Mouse (Mus musculus): Measurements from ENCODE around the gene Plagl2. TPM values are rescaled to one million over a fixed set of nuclear protein-coding genes. Genes with fewer than 3 reads are reported as not detected.

Gene Plagl2
- total RNA-seq, 2 experiments from 2014 or later, result 7.2 to 45.0 TPM

GRCm38 (mm10) chr2:153199114-153199513, 42.1 kb downstream of the Plagl2 start:
- peak; percentile 91 for ATAC-seq (replicated peaks; ENCODE audit: poor library complexity, severe bottlenecking)

GRCm38 (mm10) chr2:153198485-153198884, 42.7 kb downstream of the Plagl2 start:
- ATAC-seq (replicated peaks; ENCODE audit: poor library complexity, severe bottlenecking), result peak; percentile 76

DNA sequence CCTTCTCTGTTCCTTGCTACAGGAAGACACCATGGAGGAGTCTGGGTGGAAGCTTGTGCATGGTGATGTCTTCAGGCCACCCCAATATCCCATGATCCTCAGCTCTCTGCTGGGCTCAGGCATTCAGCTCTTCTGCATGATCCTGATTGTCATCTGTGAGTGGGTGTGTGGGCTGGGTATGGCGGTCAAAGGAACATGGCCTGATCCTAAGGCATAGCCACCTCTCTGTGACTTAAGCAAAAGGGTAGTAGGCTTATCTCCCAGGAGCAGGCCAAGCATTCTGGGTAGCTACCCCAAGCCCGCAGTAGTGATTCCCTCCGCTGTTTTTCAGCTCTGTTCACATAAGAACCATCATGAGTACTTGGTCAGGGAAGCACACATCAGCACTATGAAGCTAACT, 47.0 kb downstream of the Plagl2 start:
- no peak for ATAC-seq (replicated peaks; ENCODE audit: poor library complexity, severe bottlenecking)

DNA sequence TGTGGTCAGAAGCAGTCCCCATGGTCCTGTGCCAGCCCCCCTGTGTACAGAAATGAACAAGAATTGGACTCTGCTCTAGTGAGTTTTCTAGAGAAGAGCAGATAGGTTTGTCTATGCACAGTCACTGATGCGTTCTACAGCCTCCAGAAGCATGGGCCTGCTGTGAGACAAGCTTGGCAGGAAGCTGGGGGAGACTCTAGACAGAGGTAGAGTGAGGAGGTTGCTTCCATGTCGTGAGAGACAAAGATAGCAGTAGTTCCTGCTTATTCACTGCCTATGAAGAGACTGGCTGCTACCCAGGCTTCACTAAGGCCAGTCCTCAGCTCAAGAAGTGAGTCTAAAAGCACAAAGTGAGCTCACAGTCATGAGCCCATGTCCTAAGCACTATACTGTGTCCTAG, 50.0 kb downstream of the Plagl2 start:
- no peak for ATAC-seq (replicated peaks; ENCODE audit: poor library complexity, severe bottlenecking)

DNA sequence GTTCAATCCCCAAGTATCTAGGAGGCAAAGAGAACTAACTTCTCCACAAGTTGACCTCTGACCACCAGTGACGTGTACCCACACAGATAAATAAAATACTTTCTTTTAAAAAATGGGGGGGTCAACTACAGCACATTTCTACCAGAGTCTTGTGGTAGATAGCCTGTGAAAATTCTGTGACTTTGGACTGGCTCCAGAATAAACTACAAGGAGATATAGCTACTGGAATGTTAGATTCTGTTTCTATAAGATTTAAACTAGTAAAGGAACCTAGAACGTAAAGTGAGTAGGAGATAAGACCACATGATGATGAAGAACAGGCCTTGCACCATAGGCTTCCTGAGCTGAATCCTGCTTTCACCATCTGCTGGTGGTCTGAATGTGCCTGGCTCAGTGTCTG, 53.4 kb downstream of the Plagl2 start:
- no peak for ATAC-seq (replicated peaks; ENCODE audit: poor library complexity, severe bottlenecking)

GRCm38 (mm10) chr2:153186176-153186591, 55.0 kb downstream of the Plagl2 start:
- ATAC-seq (replicated peaks; ENCODE audit: poor library complexity, severe bottlenecking), result no peak

DNA sequence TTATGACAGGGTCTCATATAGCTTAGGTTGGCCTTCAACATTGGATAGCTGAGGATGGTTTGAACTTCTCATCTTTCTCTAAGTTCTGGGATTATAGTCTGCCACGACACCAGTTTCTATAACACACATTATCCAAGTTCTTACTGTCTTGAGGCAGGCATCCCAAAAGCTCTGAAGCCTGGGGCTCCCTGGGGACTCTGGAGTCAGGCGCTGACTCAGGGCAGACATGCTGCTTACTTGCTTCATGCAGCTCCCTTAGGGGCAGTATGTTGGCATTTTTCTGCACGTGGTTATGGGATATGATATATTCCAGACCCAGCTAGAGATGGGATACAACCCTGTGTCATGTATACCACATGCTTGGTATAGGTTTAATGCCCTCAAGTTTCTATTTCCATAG, 61.3 kb downstream of the Plagl2 start:
- no peak for ATAC-seq (replicated peaks; ENCODE audit: poor library complexity, severe bottlenecking)

DNA sequence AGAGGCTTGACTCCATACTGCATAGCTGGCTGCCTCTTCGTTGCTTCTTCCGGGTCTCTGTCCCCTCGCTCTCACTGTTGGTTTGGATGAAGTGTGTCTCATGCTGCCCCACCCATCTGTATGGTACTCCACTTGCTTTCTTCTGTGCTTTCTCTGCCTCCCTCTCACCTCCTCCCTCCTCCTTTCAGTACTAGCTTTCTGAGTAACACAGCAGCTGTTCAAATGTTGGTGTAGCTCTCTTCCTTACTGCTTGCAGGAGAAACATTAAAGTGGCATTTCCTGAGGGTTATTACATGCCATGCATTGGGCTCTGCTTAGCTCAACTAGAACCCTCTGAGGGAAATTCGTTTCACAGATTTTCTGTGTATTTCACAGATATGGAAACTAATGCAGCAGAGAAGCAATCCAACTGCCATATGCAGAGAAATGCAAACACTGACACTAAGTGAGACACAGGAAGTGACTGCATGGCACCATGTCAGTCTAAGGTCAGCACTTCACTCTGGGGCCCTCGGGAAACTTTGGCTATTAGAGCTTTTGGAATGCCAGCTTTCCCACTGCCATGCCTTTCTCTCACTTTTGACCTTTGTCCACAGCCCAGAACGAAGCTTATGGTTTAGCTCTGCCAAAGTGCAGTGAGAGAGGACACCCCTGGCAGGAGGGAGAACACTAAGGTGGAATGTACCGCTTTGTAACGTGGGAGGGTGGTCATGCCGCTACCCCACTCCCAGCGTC, 61.9 kb downstream of the Plagl2 start:
- no peak for ATAC-seq (replicated peaks; ENCODE audit: poor library complexity, severe bottlenecking)

Other genes starting within 250 kb of the Plagl2 start
- 62.9 and 67.0 TPM in 2 replicates for gene Pdrg1, start 226.0 kb downstream of the Plagl2 start, total RNA-seq (2014; fragmentation: Nextera tagmentation)
- gene Pdrg1, start 226.0 kb downstream of the Plagl2 start, total RNA-seq (2017), result 98.2 and 108 TPM in 2 replicates
- not detected in 2 replicates for gene Xkr7, start 209.6 kb downstream of the Plagl2 start, total RNA-seq (2014; fragmentation: Nextera tagmentation)
- not detected in 2 replicates for gene Xkr7, start 209.6 kb downstream of the Plagl2 start, total RNA-seq (2017)
- gene Ccm2l, start 175.5 kb downstream of the Plagl2 start, total RNA-seq (2014; fragmentation: Nextera tagmentation), result 7.7 and 11.6 TPM in 2 replicates
- gene Ccm2l, start 175.5 kb downstream of the Plagl2 start, total RNA-seq (2017), result 0.21 and 3.3 TPM in 2 replicates
- 6.4 and 9.5 TPM in 2 replicates for gene Hck, start 133.0 kb downstream of the Plagl2 start, total RNA-seq (2014; fragmentation: Nextera tagmentation)
- 13.1 and 17.5 TPM in 2 replicates for gene Hck, start 133.0 kb downstream of the Plagl2 start, total RNA-seq (2017)
- 54.2 and 60.7 TPM in 2 replicates for gene Tm9sf4, start 80.1 kb downstream of the Plagl2 start, total RNA-seq (2014; fragmentation: Nextera tagmentation)
- gene Tm9sf4, start 80.1 kb downstream of the Plagl2 start, total RNA-seq (2017), result 61.3 and 91.4 TPM in 2 replicates
- 12.1 and 16.7 TPM in 2 replicates for gene Tspyl3, start 16.0 kb downstream of the Plagl2 start, total RNA-seq (2014; fragmentation: Nextera tagmentation)
- 6.1 and 6.2 TPM in 2 replicates for gene Tspyl3, start 16.0 kb downstream of the Plagl2 start, total RNA-seq (2017)
- gene Pofut1, start 107 bp upstream of the Plagl2 start, total RNA-seq (2014; fragmentation: Nextera tagmentation), result 17.6 and 20.3 TPM in 2 replicates
- 16.0 and 19.1 TPM in 2 replicates for gene Pofut1, start 107 bp upstream of the Plagl2 start, total RNA-seq (2017)
- gene Kif3b, start 50.0 kb upstream of the Plagl2 start, total RNA-seq (2014; fragmentation: Nextera tagmentation), result 6.9 and 7.7 TPM in 2 replicates
- gene Kif3b, start 50.0 kb upstream of the Plagl2 start, total RNA-seq (2017), result 9.1 and 11.3 TPM in 2 replicates
- gene Asxl1, start 104.4 kb upstream of the Plagl2 start, total RNA-seq (2014; fragmentation: Nextera tagmentation), result 28.1 and 48.1 TPM in 2 replicates
- gene Asxl1, start 104.4 kb upstream of the Plagl2 start, total RNA-seq (2017), result 19.9 and 21.2 TPM in 2 replicates

All from granulocyte monocyte progenitor cell, adult 5-6 weeks (primary cell).